Mouse (Mus musculus): Measurements from ENCODE around the gene Rpia.

GRCm38 (mm10) chr6:70829451-70829850 is 37.4 kb upstream of the Rpia start:
- no peak for TF ChIP-seq POLR2A (IDR thresholded peaks at IDR 0.05; ENCODE audit: insufficient read depth, low read length)
- TF ChIP-seq EP300 (IDR thresholded peaks at IDR 0.05; ENCODE audit: insufficient read depth, low read depth, low read length), result no peak
- no peak for TF ChIP-seq CTCF (IDR thresholded peaks at IDR 0.05; ENCODE audit: low read depth, low read length)

Measured in ES-Bruce4 (cell line).